Comparison of ENCODE assay signal across 8 mouse cellular contexts in genomic region chr10:86301593-86302317, GRCm38 (mm10). TPM values are rescaled to one million over a fixed set of nuclear protein-coding genes. Genes with fewer than 3 reads are reported as not detected.
DNase-seq lines count a peak whose midpoint lies in the region; ATAC-seq and TF ChIP-seq lines count a peak whose summit lies in the region.

No protein-coding gene starts in this region.

- ATAC-seq in neural tube, embryonic 11.5 days (ENCODE audit: insufficient read depth, low FRiP score, low TSS enrichment): no peak
- ATAC-seq in hindbrain, embryonic 12.5 days (ENCODE audit: low FRiP score): no peak
- no peak for ATAC-seq in liver, postnatal 0 days
- no peak for ATAC-seq in inflammation-experienced regulatory T-cells, adult 6 months

- peaks cover 7% of the 10 kb centered on the region for H3K4me1 ChIP-seq in neural tube, embryonic 11.5 days (ENCODE audit: control insufficient read depth, insufficient read depth, low read length)
- peaks cover 22% of the 10 kb centered on the region for H3K4me1 ChIP-seq in hindbrain, embryonic 12.5 days
- H3K4me1 ChIP-seq in liver, postnatal 0 days (ENCODE audit: insufficient read depth): peaks cover 16% of the 10 kb centered on the region

- WGBS in neural tube, embryonic 11.5 days: 14% methylated on average over 4 of the region's 4 CpGs
- WGBS in hindbrain, embryonic 12.5 days: 28% methylated on average over 4 of the region's 4 CpGs
- 37% methylated on average over 4 of the region's 4 CpGs for WGBS in liver, postnatal 0 days (ENCODE audit: insufficient replicate concordance)

- TF ChIP-seq EP300 in liver, postnatal 0 days (IDR thresholded peaks at IDR 0.05; ENCODE audit: low read depth): no peak

- no peaks in the 10 kb centered on the region for H3K27me3 ChIP-seq in neural tube, embryonic 11.5 days (ENCODE audit: control insufficient read depth, insufficient read depth, low read length)
- H3K27me3 ChIP-seq in hindbrain, embryonic 12.5 days: peaks cover 17% of the 10 kb centered on the region
- H3K27me3 ChIP-seq in liver, postnatal 0 days (ENCODE audit: insufficient read depth, low read length): peaks cover 24% of the 10 kb centered on the region

- peak overlapping the region; percentile 47 for H3K4me3 ChIP-seq in neural tube, embryonic 11.5 days (ENCODE audit: low read depth, low read length)
- H3K4me3 ChIP-seq in hindbrain, embryonic 12.5 days: peak overlapping the region; percentile 45
- peak overlapping the region; percentile 53 for H3K4me3 ChIP-seq in liver, postnatal 0 days (ENCODE audit: low read depth, low read length)

- no peaks in the 10 kb centered on the region for H3K9me3 ChIP-seq in neural tube, embryonic 11.5 days (ENCODE audit: control insufficient read depth, low read length)
- H3K9me3 ChIP-seq in hindbrain, embryonic 12.5 days (replicated peaks): no peaks in the 10 kb centered on the region
- no peaks in the 10 kb centered on the region for H3K9me3 ChIP-seq in liver, postnatal 0 days (ENCODE audit: low read length)

- no peak for TF ChIP-seq CTCF in liver, postnatal 0 days (IDR thresholded peaks at IDR 0.05; ENCODE audit: low read depth)

- H3K4me2 ChIP-seq in neural tube, embryonic 11.5 days (ENCODE audit: low read depth): peak overlapping the region; percentile 81
- peak overlapping the region; percentile 85 for H3K4me2 ChIP-seq in hindbrain, embryonic 12.5 days (replicated peaks)
- peak overlapping the region; percentile 78 for H3K4me2 ChIP-seq in liver, postnatal 0 days (ENCODE audit: low read depth, low read length)

- peak overlapping the region; percentile 65 for H3K9ac ChIP-seq in neural tube, embryonic 11.5 days (ENCODE audit: low read length)
- peak overlapping the region; percentile 60; the same call in 1 of the 2 replicates for H3K9ac ChIP-seq in hindbrain, embryonic 12.5 days
- H3K9ac ChIP-seq in liver, postnatal 0 days (replicated peaks): no peak overlapping the region

- no peaks in the 10 kb centered on the region for H3K36me3 ChIP-seq in neural tube, embryonic 11.5 days (ENCODE audit: control insufficient read depth, insufficient read depth, low read length)
- H3K36me3 ChIP-seq in hindbrain, embryonic 12.5 days: no peaks in the 10 kb centered on the region
- no peaks in the 10 kb centered on the region for H3K36me3 ChIP-seq in liver, postnatal 0 days (replicated peaks; ENCODE audit: insufficient read depth, low read length)

- H3K27ac ChIP-seq in neural tube, embryonic 11.5 days (ENCODE audit: low read depth, low read length): no peak overlapping the region
- H3K27ac ChIP-seq in hindbrain, embryonic 12.5 days: 0 out of 2 replicates have a peak overlapping the region, but pooled peaks have one; percentile 5
- H3K27ac ChIP-seq in liver, postnatal 0 days (ENCODE audit: low read depth): no peak overlapping the region

- no peak for DNase-seq in neural tube, embryonic 11.5 days (ENCODE audit: low spot score)
- DNase-seq in neural tube, embryonic 10.5 days (ENCODE audit: extremely low spot score, low spot score): no peak
- DNase-seq in liver, postnatal 0 days: no peak
- DNase-seq in cerebellum, adult 11 months: no peak
- no peak for DNase-seq in frontal cortex, postnatal 36 days (ENCODE audit: low spot score in 2 of 2)
- no peak for DNase-seq in B cell, adult 2 months

RNA-seq across cellular contexts. Expression of gene Timp3, which starts 1.6 kb away (rescaled TPM):
- 42.2 and 43.1 TPM in 2 replicates for polyA plus RNA-seq in neural tube, embryonic 11.5 days (2014; fragmentation: Nextera tagmentation; extraction: Ambion mirVana)
- polyA plus RNA-seq in hindbrain, embryonic 12.5 days (2016; fragmentation: Nextera tagmentation; extraction: Ambion mirVana): 42.3 and 46.1 TPM in 2 replicates
- 6.4 and 7.9 TPM in 2 replicates for polyA plus RNA-seq in liver, postnatal 0 days (2015; fragmentation: Nextera tagmentation; extraction: Ambion mirVana)
- polyA plus RNA-seq in inflammation-experienced regulatory T-cells, adult 6 months (2017; shearing (Covaris generic)): not detected
